Mouse (Mus musculus) inflammation-experienced regulatory T-cells, adult 6 months (primary cell): ENCODE measurements at regions not wholly inside any gene's neighbourhood (a gene's known extent, or its start where the extent isn't known, plus 50 kb on each side); places are given as distances from the start of the nearest gene placed in this dataset.

Source experiments
- ATAC-seq: one replicate; pipeline ENCODE4 v1.8.0; 2017

GRCm38 (mm10) chr9:61047289-61047688 is 252.9 kb downstream of the Uaca start:
- ATAC-seq, result no peak

- no peak for ATAC-seq
These were observed 254.2 kb downstream of the Uaca start for GRCm38 (mm10) chr9:61048576-61048975.

GRCm38 (mm10) chr9:61052621-61053020 is 258.3 kb downstream of the Uaca start:
- no peak for ATAC-seq

- ATAC-seq, result peak; percentile 61
These were observed 260.1 kb downstream of the Uaca start for GRCm38 (mm10) chr9:61054427-61054826.

GRCm38 (mm10) chr9:61055392-61055791 is 261.1 kb downstream of the Uaca start:
- ATAC-seq, result no peak

- peak; percentile 11 for ATAC-seq
These were observed 261.8 kb downstream of the Uaca start for GRCm38 (mm10) chr9:61055928-61056730.

GRCm38 (mm10) chr9:61056731-61057270 is 262.5 kb downstream of the Uaca start:
- ATAC-seq, result peak; percentile 47

- ATAC-seq, result no peak
These were observed 264.9 kb downstream of the Uaca start for GRCm38 (mm10) chr9:61059225-61059624.

- no peak for ATAC-seq
These were observed 266.6 kb downstream of the Uaca start for GRCm38 (mm10) chr9:61060958-61061357.

- no peak for ATAC-seq
These were observed 270.5 kb downstream of the Uaca start for GRCm38 (mm10) chr9:61064714-61065305.

- no peak for ATAC-seq
These were observed 275.4 kb downstream of the Uaca start for GRCm38 (mm10) chr9:61069553-61070314.

- ATAC-seq, result no peak
These were observed 276.0 kb downstream of the Uaca start for GRCm38 (mm10) chr9:61070315-61070707.

GRCm38 (mm10) chr9:61070861-61071260 is 276.5 kb downstream of the Uaca start:
- no peak for ATAC-seq

GRCm38 (mm10) chr9:61073482-61073881 is 279.1 kb downstream of the Uaca start:
- no peak for ATAC-seq

GRCm38 (mm10) chr9:61075071-61075470 is 280.7 kb downstream of the Uaca start:
- no peak for ATAC-seq

- no peak for ATAC-seq
These were observed 282.8 kb downstream of the Uaca start for GRCm38 (mm10) chr9:61077181-61077580.

- ATAC-seq, result no peak
These were observed 283.5 kb downstream of the Uaca start for GRCm38 (mm10) chr9:61077807-61078206.

GRCm38 (mm10) chr9:61081474-61082021 is 287.2 kb downstream of the Uaca start:
- no peak for ATAC-seq

- no peak for ATAC-seq
These were observed 287.4 kb upstream of the Tle3 start for GRCm38 (mm10) chr9:61084655-61085230.

- ATAC-seq, result no peak
These were observed 285.1 kb upstream of the Tle3 start for GRCm38 (mm10) chr9:61087035-61087434.

GRCm38 (mm10) chr9:61089066-61089686 is 283.0 kb upstream of the Tle3 start:
- ATAC-seq, result no peak

GRCm38 (mm10) chr9:61091036-61091435 is 281.1 kb upstream of the Tle3 start:
- ATAC-seq, result no peak
